Mouse (Mus musculus): ENCODE measurements at regions not wholly inside any gene's neighbourhood (a gene's known extent, or its start where the extent isn't known, plus 50 kb on each side); places are given as distances from the start of the nearest gene placed in this dataset.

DNA sequence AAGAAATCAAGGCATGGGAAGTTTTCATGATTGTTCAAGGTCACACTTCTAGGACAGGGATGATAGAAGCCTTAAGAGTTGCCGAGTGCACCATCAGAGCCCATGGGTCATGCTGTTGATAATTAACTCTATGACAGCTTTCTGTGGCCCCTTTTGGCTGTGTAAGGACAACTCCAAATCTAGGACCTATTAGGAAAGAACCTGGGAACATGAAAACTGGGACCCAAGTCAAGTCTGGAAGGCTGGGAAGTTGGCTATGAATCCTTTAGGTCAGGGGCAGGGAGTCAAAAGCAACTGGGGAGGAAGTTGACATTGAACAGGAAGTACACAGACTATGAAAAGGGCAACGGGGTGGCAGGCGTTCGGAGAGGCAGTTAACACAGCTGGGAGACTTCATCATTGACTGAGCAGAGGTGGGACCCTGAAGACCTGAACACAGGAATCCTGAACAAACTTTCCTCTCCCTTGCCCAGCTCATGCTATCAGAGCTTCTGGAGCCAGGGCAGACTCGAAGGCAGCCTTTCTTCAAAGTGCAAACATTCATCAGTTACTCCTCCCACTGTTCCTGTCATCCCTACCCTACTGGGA, 98.1 kb upstream of the Zfand5 start:
- no peak for TF ChIP-seq CTCF (IDR thresholded peaks at IDR 0.05; ENCODE audit: extremely low read depth, insufficient read depth, low read length)
- no peak for TF ChIP-seq POLR2A (IDR thresholded peaks at IDR 0.05; ENCODE audit: extremely low read depth, insufficient read depth, low read length)

Data from cortical plate, adult 2 months (tissue).